Mouse (Mus musculus) midbrain, embryonic 14.5 days (tissue): ENCODE measurements at regions not wholly inside any gene's neighbourhood (a gene's known extent, or its start where the extent isn't known, plus 50 kb on each side); places are given as distances from the start of the nearest gene placed in this dataset.

Experiments used
- ATAC-seq: fragments of 200-750 bp; cut with Nextera tagmentation; 2 replicates; pipeline ENCODE4 v1.8.0; 2017; ENCODE audit warnings: moderate number of reproducible peaks, moderate library complexity; ENCODE audit not compliant: low FRiP score, low TSS enrichment
- DNase-seq: peaks from one replicate; pipeline ENCODE4 v3.0.0-alpha.2; 2015
- H3K27ac ChIP-seq: fragments of 300-500 bp; sonication (generic); replicated peaks from 2 replicates; pipeline ENCODE4 v1.5.1; 2014; ENCODE audit warnings: mild to moderate bottlenecking, low read depth, low read length, moderate library complexity
- H3K27me3 ChIP-seq: fragments of 300-500 bp; sonication (generic); 2 replicates; pipeline ENCODE4 v1.6.1; 2014; ENCODE audit warnings: low read length, control low read depth, mixed read lengths; ENCODE audit not compliant: control insufficient read depth, insufficient read depth
- H3K36me3 ChIP-seq: fragments of 300-500 bp; sonication (generic); 2 replicates; pipeline ENCODE4 v1.6.1; 2014; ENCODE audit warnings: low read length, control low read depth; ENCODE audit not compliant: control insufficient read depth, insufficient read depth
- H3K4me1 ChIP-seq: fragments of 300-500 bp; sonication (generic); 2 replicates; pipeline ENCODE4 v1.6.1; 2014; ENCODE audit warnings: mild to moderate bottlenecking, antibody characterized with exemption, low read length, control low read depth; ENCODE audit not compliant: control insufficient read depth, insufficient read depth
- H3K4me2 ChIP-seq: fragments of 300-500 bp; sonication (generic); 2 replicates; pipeline ENCODE4 v1.6.1; 2014; ENCODE audit warnings: mild to moderate bottlenecking, low read length, moderate library complexity
- H3K4me3 ChIP-seq: fragments of 300-500 bp; sonication (generic); replicated peaks from 2 replicates; pipeline ENCODE4 v1.5.1; 2014; ENCODE audit warnings: low read depth, low read length
- H3K9ac ChIP-seq: fragments of 300-500 bp; sonication (generic); replicated peaks from 2 replicates; pipeline ENCODE4 v1.6.1; 2014; ENCODE audit warnings: mild to moderate bottlenecking, low read length, moderate library complexity
- H3K9me3 ChIP-seq: fragments of 300-500 bp; sonication (generic); 2 replicates; pipeline ENCODE4 v1.6.1; 2016; ENCODE audit warnings: low read length, control low read depth, mixed read lengths; ENCODE audit not compliant: control insufficient read depth
- WGBS: fragments of 180-500 bp; shearing (Covaris S2); extraction: QIAGEN DNeasy Blood & Tissue Kit; methylation state at CpG from one replicate; pipeline ENCODE4 v1.1.7; 2014; 5-methylcytosine and 5-hydroxymethylcytosine counted together

- Histone ChIP-seq H3K4me1 (no peaks in the 10 kb centered on the region), H3K27ac (no peak overlapping the region), H3K4me3 (no peak overlapping the region), H3K9me3 (no peaks in the 10 kb centered on the region), H3K36me3 (no peaks in the 10 kb centered on the region), H3K9ac (no peak overlapping the region), H3K4me2 (no peak overlapping the region), H3K27me3 (no peaks in the 10 kb centered on the region)
- WGBS: 87% methylated on average over 3 of the region's 3 CpGs
- DNase-seq (no peak), ATAC-seq (no peak)
These were observed 165.5 kb downstream of the Otor start for GRCm38 (mm10) chr2:143243741-143244140.

- H3K4me1 ChIP-seq: no peaks in the 10 kb centered on the region
- no peaks in the 10 kb centered on the region for H3K27me3 ChIP-seq
- 84% methylated on average over 4 of the region's 4 CpGs for WGBS
- no peak overlapping the region for H3K4me3 ChIP-seq
- H3K36me3 ChIP-seq: no peaks in the 10 kb centered on the region
- H3K9ac ChIP-seq: no peak overlapping the region
- DNase-seq: no peak
- no peaks in the 10 kb centered on the region for H3K9me3 ChIP-seq
- H3K4me2 ChIP-seq: no peak overlapping the region
- no peak for ATAC-seq
- no peak overlapping the region for H3K27ac ChIP-seq
These were observed 167.9 kb downstream of the Otor start for GRCm38 (mm10) chr2:143246131-143246665.

GRCm38 (mm10) chr2:143269026-143269425, 190.8 kb downstream of the Otor start:
- no peak overlapping the region for H3K4me2 ChIP-seq
- ATAC-seq: no peak
- no peak overlapping the region for H3K27ac ChIP-seq
- WGBS: 23% methylated on average over 7 of the region's 7 CpGs
- no peak overlapping the region for H3K9ac ChIP-seq
- H3K4me1 ChIP-seq: 0 out of 2 replicates have a peak, but pooled peaks cover 3% of the 10 kb centered on the region
- no peaks in the 10 kb centered on the region for H3K36me3 ChIP-seq
- no peaks in the 10 kb centered on the region for H3K9me3 ChIP-seq
- H3K27me3 ChIP-seq: no peaks in the 10 kb centered on the region
- no peak for DNase-seq
- H3K4me3 ChIP-seq: no peak overlapping the region

- Histone ChIP-seq H3K27ac (no peak overlapping the region), H3K27me3 (no peaks in the 10 kb centered on the region), H3K4me2 (no peak overlapping the region), H3K9me3 (no peaks in the 10 kb centered on the region), H3K36me3 (no peaks in the 10 kb centered on the region), H3K4me1 (0 out of 2 replicates have a peak, but pooled peaks cover 3% of the 10 kb centered on the region), H3K9ac (no peak overlapping the region), H3K4me3 (no peak overlapping the region)
- ATAC-seq: no peak
- DNase-seq: no peak
- WGBS: 65% methylated on average over 5 of the region's 5 CpGs
These were observed 192.6 kb downstream of the Otor start for GRCm38 (mm10) chr2:143270826-143271225.

GRCm38 (mm10) chr2:143305747-143306570, 227.7 kb downstream of the Otor start:
- DNase-seq (peak; percentile 89), ATAC-seq (peak; percentile 93)
- Histone ChIP-seq H3K36me3 (no peaks in the 10 kb centered on the region), H3K9me3 (no peaks in the 10 kb centered on the region), H3K27me3 (no peaks in the 10 kb centered on the region), H3K4me3 (no peak overlapping the region), H3K4me2 (no peak overlapping the region), H3K9ac (no peak overlapping the region), H3K27ac (peak overlapping the region; percentile 28), H3K4me1 (peaks cover 8% of the 10 kb centered on the region; the same call in 1 of the 2 replicates)
- WGBS: 63% methylated on average over 4 of the region's 4 CpGs

GRCm38 (mm10) chr2:143306571-143306925, 228.3 kb downstream of the Otor start:
- H3K4me1 ChIP-seq: peaks cover 8% of the 10 kb centered on the region; the same call in 1 of the 2 replicates
- ATAC-seq (no peak), DNase-seq (peak; percentile 4)
- no peaks in the 10 kb centered on the region for H3K27me3 ChIP-seq
- no peaks in the 10 kb centered on the region for H3K9me3 ChIP-seq
- no peak overlapping the region for H3K4me2 ChIP-seq
- H3K36me3 ChIP-seq: no peaks in the 10 kb centered on the region
- H3K9ac ChIP-seq: no peak overlapping the region
- WGBS: 71% methylated on average over 2 of the region's 2 CpGs
- no peak overlapping the region for H3K4me3 ChIP-seq
- H3K27ac ChIP-seq: peak overlapping the region; percentile 28

- Histone ChIP-seq H3K27ac (no peak overlapping the region), H3K9me3 (no peaks in the 10 kb centered on the region), H3K9ac (no peak overlapping the region), H3K27me3 (no peaks in the 10 kb centered on the region), H3K4me2 (no peak overlapping the region), H3K4me1 (no peaks in the 10 kb centered on the region), H3K36me3 (no peaks in the 10 kb centered on the region), H3K4me3 (no peak overlapping the region)
- DNase-seq (no peak), ATAC-seq (no peak)
These were observed 220.5 kb upstream of the Pcsk2 start for GRCm38 (mm10) chr2:143325486-143325885.

GRCm38 (mm10) chr2:143332071-143332470, 213.9 kb upstream of the Pcsk2 start:
- Histone ChIP-seq H3K9me3 (no peaks in the 10 kb centered on the region), H3K4me1 (no peaks in the 10 kb centered on the region), H3K27ac (no peak overlapping the region), H3K4me2 (no peak overlapping the region), H3K27me3 (no peaks in the 10 kb centered on the region), H3K9ac (no peak overlapping the region), H3K36me3 (no peaks in the 10 kb centered on the region), H3K4me3 (no peak overlapping the region)
- no peak for ATAC-seq
- no peak for DNase-seq

GRCm38 (mm10) chr2:143340364-143340763, 205.6 kb upstream of the Pcsk2 start:
- Histone ChIP-seq H3K27ac (no peak overlapping the region), H3K4me1 (no peaks in the 10 kb centered on the region), H3K4me2 (no peak overlapping the region), H3K4me3 (no peak overlapping the region), H3K36me3 (no peaks in the 10 kb centered on the region), H3K9me3 (no peaks in the 10 kb centered on the region), H3K27me3 (no peaks in the 10 kb centered on the region), H3K9ac (no peak overlapping the region)
- ATAC-seq: no peak
- DNase-seq: no peak
- 85% methylated on average over 5 of the region's 5 CpGs for WGBS
